Mouse (Mus musculus): ENCODE results near the gene Gm49354. TPM values are rescaled to one million over a fixed set of nuclear protein-coding genes. Genes with fewer than 3 reads are reported as not detected.

Gene Gm49354
- polyA plus RNA-seq, 1 experiment from 2014 or later = not detected

- WGBS = 91% methylated on average over 15 of the region's 15 CpGs
- no peak for ATAC-seq (ENCODE audit: low FRiP score, low TSS enrichment)
- no peaks in the 10 kb centered on the region for H3K36me3 ChIP-seq (ENCODE audit: control insufficient read depth, insufficient read depth, low read length)
Measured at GRCm38 (mm10) chr13:59710230-59710629, 71.8 kb downstream of the Gm49354 start, which contains the start of gene Spata31d1a. Spata31d1a (minus strand) TSS chr13:59710330.

More at GRCm38 (mm10) chr13:59710230-59710629, 71.8 kb downstream of the Gm49354 start, which contains the start of gene Spata31d1a:
- no peaks in the 10 kb centered on the region for H3K4me1 ChIP-seq (ENCODE audit: control insufficient read depth, insufficient read depth, low read length)
- H3K27ac ChIP-seq (ENCODE audit: low read depth, low read length) = no peak within 1 kb of the TSS
- H3K9ac ChIP-seq (ENCODE audit: low read depth, low read length) = no peak within 1 kb of the TSS
- H3K9me3 ChIP-seq (ENCODE audit: control insufficient read depth, low read length) = no peaks in the 10 kb centered on the region
- H3K4me3 ChIP-seq (ENCODE audit: low read length) = no peak within 1 kb of the TSS
- no peaks in the 10 kb centered on the region for H3K27me3 ChIP-seq (ENCODE audit: control insufficient read depth, insufficient read depth, low read length)
- H3K4me2 ChIP-seq (replicated peaks; ENCODE audit: low read depth, low read length) = no peak within 1 kb of the TSS

Other genes with a start within 250 kb of the Gm49354 start
- gene Agtpbp1, start 197.0 kb downstream of the Gm49354 start, polyA plus RNA-seq (2014; fragmentation: Nextera tagmentation; extraction: Ambion mirVana) = 17.9 and 18.6 TPM in 2 replicates
- 93.0 and 101 TPM in 2 replicates for gene Naa35, start 197.0 kb downstream of the Gm49354 start, polyA plus RNA-seq (2014; fragmentation: Nextera tagmentation; extraction: Ambion mirVana)
- gene Golm1, start 106.4 kb downstream of the Gm49354 start, polyA plus RNA-seq (2014; fragmentation: Nextera tagmentation; extraction: Ambion mirVana) = 27.9 and 41.9 TPM in 2 replicates
- not detected in 2 replicates for gene 4921517D22Rik, start 88.1 kb downstream of the Gm49354 start, polyA plus RNA-seq (2014; fragmentation: Nextera tagmentation; extraction: Ambion mirVana)
- gene Spata31d1a, start 71.9 kb downstream of the Gm49354 start, polyA plus RNA-seq (2014; fragmentation: Nextera tagmentation; extraction: Ambion mirVana) = 0.43 TPM in 1 of 2 replicates, not detected in the other
- not detected in 2 replicates for gene Spata31d1b, start 70.0 kb downstream of the Gm49354 start, polyA plus RNA-seq (2014; fragmentation: Nextera tagmentation; extraction: Ambion mirVana)
- not detected in 2 replicates for gene Spata31d1d, start 50.5 kb downstream of the Gm49354 start, polyA plus RNA-seq (2014; fragmentation: Nextera tagmentation; extraction: Ambion mirVana)
- not detected in 2 replicates for gene 1700014D04Rik, start 35.5 kb downstream of the Gm49354 start, polyA plus RNA-seq (2014; fragmentation: Nextera tagmentation; extraction: Ambion mirVana)
- 123 and 134 TPM in 2 replicates for gene Isca1, start 12.4 kb downstream of the Gm49354 start, polyA plus RNA-seq (2014; fragmentation: Nextera tagmentation; extraction: Ambion mirVana)
- 23.6 and 43.9 TPM in 2 replicates for gene Tut7, start 40.9 kb upstream of the Gm49354 start, polyA plus RNA-seq (2014; fragmentation: Nextera tagmentation; extraction: Ambion mirVana)